Mouse (Mus musculus): Measurements from ENCODE around the gene Cacna1h.

The Cacna1h gene

GRCm38 (mm10) chr17:25408302-25408999 is 25.1 kb downstream of the Cacna1h start:
- no peak for DNase-seq (ENCODE audit: low spot score in 2 of 2)

- peak; percentile 72 to 79 for DNase-seq (ENCODE audit: low spot score in 2 of 2)
Measured at GRCm38 (mm10) chr17:25407352-25407751, 26.2 kb downstream of the Cacna1h start.

GRCm38 (mm10) chr17:25406011-25406441 is 27.6 kb downstream of the Cacna1h start:
- peak; percentile 76 to 82 for DNase-seq (ENCODE audit: low spot score in 2 of 2)

GRCm38 (mm10) chr17:25405224-25405895 is 28.2 kb downstream of the Cacna1h start:
- no peak for DNase-seq (ENCODE audit: low spot score in 2 of 2)

GRCm38 (mm10) chr17:25404190-25404589 is 29.4 kb downstream of the Cacna1h start:
- DNase-seq (ENCODE audit: low spot score in 2 of 2), result no peak

- DNase-seq (ENCODE audit: low spot score in 2 of 2), result no peak
Measured at GRCm38 (mm10) chr17:25402224-25402623, 31.4 kb downstream of the Cacna1h start.

- no peak for DNase-seq (ENCODE audit: low spot score in 2 of 2)
Measured at GRCm38 (mm10) chr17:25401491-25401890, 32.1 kb downstream of the Cacna1h start.

- no peak for DNase-seq (ENCODE audit: low spot score in 2 of 2)
Measured at GRCm38 (mm10) chr17:25400443-25400842, 33.1 kb downstream of the Cacna1h start.

- DNase-seq (ENCODE audit: low spot score in 2 of 2), result no peak
Measured at GRCm38 (mm10) chr17:25398520-25398838, 35.1 kb downstream of the Cacna1h start.

GRCm38 (mm10) chr17:25397804-25398519 is 35.6 kb downstream of the Cacna1h start:
- peak; percentile 79 to 87 for DNase-seq (ENCODE audit: low spot score in 2 of 2)

GRCm38 (mm10) chr17:25394526-25394925 is 39.1 kb downstream of the Cacna1h start:
- no peak for DNase-seq (ENCODE audit: low spot score in 2 of 2)

- DNase-seq (ENCODE audit: low spot score in 2 of 2), result peak in 1 of 2 experiments; percentile 55
Measured at GRCm38 (mm10) chr17:25374011-25374410, 59.6 kb downstream of the Cacna1h start.

GRCm38 (mm10) chr17:25372491-25372890 is 61.1 kb downstream of the Cacna1h start:
- DNase-seq (ENCODE audit: low spot score in 2 of 2), result no peak

- DNase-seq (ENCODE audit: low spot score in 2 of 2), result no peak
Measured at GRCm38 (mm10) chr17:25368973-25369372, 64.6 kb downstream of the Cacna1h start, which contains the start of gene Tpsg1. Gene Tpsg1 (plus strand): TSS chr17:25369273.

- no peak for DNase-seq (ENCODE audit: low spot score in 2 of 2)
Measured at GRCm38 (mm10) chr17:25366005-25366404, 67.6 kb downstream of the Cacna1h start, which contains the start of gene Tpsb2. Gene Tpsb2 (plus strand): TSS chr17:25366305.

- peak in 1 of 2 experiments; percentile 31 for DNase-seq (ENCODE audit: low spot score in 2 of 2)
Measured at GRCm38 (mm10) chr17:25363726-25364125, 69.9 kb downstream of the Cacna1h start.

GRCm38 (mm10) chr17:25361291-25361690 is 72.3 kb downstream of the Cacna1h start:
- no peak for DNase-seq (ENCODE audit: low spot score in 2 of 2)

- no peak for DNase-seq (ENCODE audit: low spot score in 2 of 2)
Measured at GRCm38 (mm10) chr17:25345462-25345861, 88.1 kb downstream of the Cacna1h start, which contains the start of gene Tpsab1. Gene Tpsab1 (minus strand): TSS chr17:25345562.

GRCm38 (mm10) chr17:25341490-25341889 is 92.1 kb downstream of the Cacna1h start:
- no peak for DNase-seq (ENCODE audit: low spot score in 2 of 2)

- DNase-seq (ENCODE audit: low spot score in 2 of 2), result no peak
Measured at GRCm38 (mm10) chr17:25340003-25340402, 93.6 kb downstream of the Cacna1h start.

GRCm38 (mm10) chr17:25338218-25338617 is 95.4 kb downstream of the Cacna1h start:
- DNase-seq (ENCODE audit: low spot score in 2 of 2), result no peak

- peak; percentile 62 to 76 for DNase-seq (ENCODE audit: low spot score in 2 of 2)
Measured at GRCm38 (mm10) chr17:25333943-25334342, 99.6 kb downstream of the Cacna1h start.

Measured in right cerebral cortex, postnatal 10 days (tissue).